Mouse (Mus musculus) stomach, postnatal 0 days (tissue): ENCODE measurements around the gene Acer1. TPM values are rescaled to one million over a fixed set of nuclear protein-coding genes. Genes with fewer than 3 reads are reported as not detected.

Experiments
- ATAC-seq: fragments of 200-750 bp; cut with Nextera tagmentation; 2 replicates; pipeline ENCODE4 v1.8.0; 2017; ENCODE audit not compliant: low FRiP score, low TSS enrichment
- DNase-seq: peaks from one replicate; pipeline ENCODE4 v3.0.0-alpha.2; 2016; ENCODE audit warnings: low spot score
- H3K27ac ChIP-seq: fragments of 300-500 bp; sonication (generic); replicated peaks from 2 replicates; pipeline ENCODE4 v1.5.1; 2014; ENCODE audit warnings: mild to moderate bottlenecking, control low read depth
- H3K27me3 ChIP-seq: fragments of 300-500 bp; sonication (generic); 2 replicates; pipeline ENCODE4 v1.6.1; 2014; ENCODE audit warnings: low read length; ENCODE audit not compliant: control insufficient read depth, insufficient read depth
- H3K36me3 ChIP-seq: fragments of 300-500 bp; sonication (generic); 2 replicates; pipeline ENCODE4 v1.6.1; 2014; ENCODE audit warnings: low read length, mixed read lengths; ENCODE audit not compliant: control insufficient read depth, insufficient read depth
- H3K4me1 ChIP-seq: fragments of 300-500 bp; sonication (generic); replicated peaks from 2 replicates; pipeline ENCODE4 v1.6.1; 2014; ENCODE audit warnings: antibody characterized with exemption; ENCODE audit not compliant: control insufficient read depth, insufficient read depth
- H3K4me2 ChIP-seq: fragments of 300-500 bp; sonication (generic); replicated peaks from 2 replicates; pipeline ENCODE4 v1.6.1; 2014; ENCODE audit warnings: low read depth, mild to moderate bottlenecking, control low read depth, moderate library complexity
- H3K4me3 ChIP-seq: fragments of 300-500 bp; sonication (generic); 2 replicates; pipeline ENCODE4 v1.5.1; 2014; ENCODE audit warnings: low read depth, low read length, control low read depth
- H3K9ac ChIP-seq: fragments of 300-500 bp; sonication (generic); 2 replicates; pipeline ENCODE4 v1.6.1; 2014; ENCODE audit warnings: mild to moderate bottlenecking, low read length, control low read depth, mixed read lengths
- H3K9me3 ChIP-seq: fragments of 300-500 bp; sonication (generic); 2 replicates; pipeline ENCODE4 v1.6.1; 2016; ENCODE audit warnings: low read length; ENCODE audit not compliant: control insufficient read depth
- CTCF ChIP-seq: IDR thresholded peaks from 2 replicates; pipeline ENCODE4 v1.5.1; 2016; ENCODE audit warnings: antibody characterized with exemption, low read depth, mild to moderate bottlenecking, moderate library complexity
- EP300 ChIP-seq: optimal IDR thresholded peaks from 2 replicates; pipeline ENCODE3; 2016; ENCODE audit warnings: antibody characterized with exemption
- WGBS: fragments of 180-500 bp; shearing (Covaris S2); extraction: QIAGEN DNeasy Blood & Tissue Kit; methylation state at CpG from one replicate; pipeline ENCODE4 v1.1.7; 2014; 5-methylcytosine and 5-hydroxymethylcytosine counted together
- polyA plus RNA-seq: library from polyadenylated mRNA; unstranded; fragments of >200 nt; fragmentation: Nextera tagmentation; extraction: Ambion mirVana; gene quantifications from 2 replicates; pipeline ENCODE4 v1.2.1, GENCODE M21; 2015

Acer1 gene
- polyA plus RNA-seq, 1 experiment from 2014 or later, result 13.5 TPM

GRCm38 (mm10) chr17:56975391-56975790, 6.5 kb downstream of the Acer1 start:
- TF ChIP-seq CTCF, result no peak
- TF ChIP-seq EP300, result no peak
- ATAC-seq (no peak), DNase-seq (peak; percentile 3)
- no peak overlapping the region for H3K27ac ChIP-seq
- no peak overlapping the region for H3K4me3 ChIP-seq
- no peaks in the 10 kb centered on the region for H3K4me1 ChIP-seq
- H3K4me2 ChIP-seq, result no peak overlapping the region
- no peaks in the 10 kb centered on the region for H3K27me3 ChIP-seq
- 73% methylated on average over 3 of the region's 3 CpGs for WGBS
- H3K9me3 ChIP-seq, result no peaks in the 10 kb centered on the region
- H3K9ac ChIP-seq, result no peak overlapping the region
- no peaks in the 10 kb centered on the region for H3K36me3 ChIP-seq

GRCm38 (mm10) chr17:56974708-56975240, 7.2 kb downstream of the Acer1 start:
- WGBS, result 63% methylated on average over 5 of the region's 5 CpGs
- Histone ChIP-seq H3K9me3 (no peaks in the 10 kb centered on the region), H3K9ac (no peak overlapping the region), H3K27me3 (no peaks in the 10 kb centered on the region), H3K4me3 (no peak overlapping the region), H3K36me3 (no peaks in the 10 kb centered on the region), H3K27ac (no peak overlapping the region), H3K4me2 (no peak overlapping the region), H3K4me1 (no peaks in the 10 kb centered on the region)
- ATAC-seq, result peak; percentile 56; the same call in 1 of the 2 replicates
- TF ChIP-seq CTCF, result no peak
- TF ChIP-seq EP300, result no peak
- DNase-seq, result peak; percentile 12

- no peak overlapping the region for H3K27ac ChIP-seq
- no peaks in the 10 kb centered on the region for H3K27me3 ChIP-seq
- 60% methylated on average over 13 of the region's 14 CpGs for WGBS
- no peak for TF ChIP-seq EP300
- no peak for TF ChIP-seq CTCF
- no peak overlapping the region for H3K9ac ChIP-seq
- no peak overlapping the region for H3K4me3 ChIP-seq
- peak; percentile 11 for DNase-seq
- no peaks in the 10 kb centered on the region for H3K4me1 ChIP-seq
- H3K9me3 ChIP-seq, result no peaks in the 10 kb centered on the region
- 0 out of 2 replicates have a peak, but pooled peaks have one; percentile 31 for ATAC-seq
- no peak overlapping the region for H3K4me2 ChIP-seq
- H3K36me3 ChIP-seq, result no peaks in the 10 kb centered on the region
Measured at GRCm38 (mm10) chr17:56973956-56974707, 7.8 kb downstream of the Acer1 start.

- DNase-seq (no peak), ATAC-seq (no peak)
- no peak overlapping the region for H3K27ac ChIP-seq
- H3K36me3 ChIP-seq, result no peaks in the 10 kb centered on the region
- H3K4me2 ChIP-seq, result no peak overlapping the region
- H3K9ac ChIP-seq, result no peak overlapping the region
- H3K4me3 ChIP-seq, result no peak overlapping the region
- no peaks in the 10 kb centered on the region for H3K27me3 ChIP-seq
- 66% methylated on average over 5 of the region's 5 CpGs for WGBS
- no peaks in the 10 kb centered on the region for H3K9me3 ChIP-seq
- H3K4me1 ChIP-seq, result no peaks in the 10 kb centered on the region
- TF ChIP-seq EP300 (no peak), CTCF (no peak)
Measured at GRCm38 (mm10) chr17:56970081-56970480, 11.8 kb downstream of the Acer1 start.

- Histone ChIP-seq H3K9me3 (no peaks in the 10 kb centered on the region), H3K27me3 (no peaks in the 10 kb centered on the region), H3K9ac (no peak overlapping the region), H3K36me3 (no peaks in the 10 kb centered on the region), H3K4me1 (no peaks in the 10 kb centered on the region), H3K4me2 (no peak overlapping the region), H3K27ac (no peak overlapping the region), H3K4me3 (no peak overlapping the region)
- ATAC-seq (no peak), DNase-seq (no peak)
- TF ChIP-seq CTCF (no peak), EP300 (no peak)
- WGBS, result 42% methylated on average over 3 of the region's 3 CpGs
Measured at GRCm38 (mm10) chr17:56969321-56969720, 12.6 kb downstream of the Acer1 start.

GRCm38 (mm10) chr17:56963646-56964045, 18.3 kb downstream of the Acer1 start:
- no peak for DNase-seq
- Histone ChIP-seq H3K27ac (no peak overlapping the region), H3K36me3 (no peaks in the 10 kb centered on the region), H3K4me3 (no peak overlapping the region), H3K9me3 (no peaks in the 10 kb centered on the region), H3K4me1 (no peaks in the 10 kb centered on the region), H3K4me2 (no peak overlapping the region), H3K27me3 (no peaks in the 10 kb centered on the region), H3K9ac (no peak overlapping the region)
- WGBS, result 74% methylated on average over 6 of the region's 6 CpGs
- TF ChIP-seq EP300, result no peak
- no peak for TF ChIP-seq CTCF
- ATAC-seq, result peak; percentile 84
